Mouse (Mus musculus): ENCODE data around the gene Sgk1. TPM values are rescaled to one million over a fixed set of nuclear protein-coding genes. Genes with fewer than 3 reads are reported as not detected.

The Sgk1 gene
- polyA plus RNA-seq, 1 experiment from 2014 or later: 22.2 TPM

DNA sequence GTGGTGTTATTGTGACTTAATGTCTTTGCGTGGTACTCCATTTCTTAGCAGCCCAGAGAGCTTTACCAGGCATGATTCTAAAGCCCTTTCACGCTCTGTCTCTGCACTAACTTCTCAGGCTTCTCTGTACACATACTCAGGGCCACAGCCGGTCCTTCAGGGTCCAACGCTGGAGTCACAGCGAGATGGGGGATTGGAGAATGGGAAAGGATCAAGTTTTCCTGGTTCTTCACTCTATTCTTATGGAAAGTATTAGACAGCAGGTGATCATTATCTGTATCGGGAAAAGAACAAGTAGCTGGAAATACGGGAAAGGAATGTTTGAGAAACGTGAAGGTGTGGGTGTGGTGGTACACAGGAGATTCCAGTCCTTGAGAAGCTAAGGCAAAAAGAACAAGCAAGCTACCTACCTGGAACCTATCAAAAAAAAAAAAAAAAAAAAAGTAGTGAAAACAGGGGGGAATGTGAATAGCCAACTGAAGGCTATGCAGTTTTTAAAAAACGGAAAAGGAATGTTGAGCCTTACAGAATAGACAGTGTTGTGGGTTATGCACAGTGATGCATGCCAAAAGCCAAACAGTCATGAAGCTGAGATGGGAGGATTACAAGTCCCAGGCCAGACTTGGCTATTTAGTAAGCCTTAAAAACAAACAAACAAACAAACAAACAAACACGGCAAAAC lies 36.2 kb upstream of the Sgk1 start:
- Histone ChIP-seq H3K9me3 (ENCODE audit: control insufficient read depth, low read depth, low read length) (no peaks in the 10 kb centered on the region), H3K4me2 (replicated peaks; ENCODE audit: low read depth, low read length) (no peak overlapping the region), H3K9ac (replicated peaks; ENCODE audit: low read depth, low read length) (no peak overlapping the region), H3K36me3 (ENCODE audit: control insufficient read depth, insufficient read depth, low read length) (no peaks in the 10 kb centered on the region), H3K27ac (ENCODE audit: low read length) (no peak overlapping the region), H3K4me3 (ENCODE audit: low read depth, low read length) (no peak overlapping the region), H3K27me3 (ENCODE audit: control insufficient read depth, insufficient read depth, low read length) (no peaks in the 10 kb centered on the region), H3K4me1 (ENCODE audit: control insufficient read depth, insufficient read depth, low read length) (no peaks in the 10 kb centered on the region)
- no peak for ATAC-seq (ENCODE audit: insufficient number of reproducible peaks, insufficient read depth, low FRiP score, low read depth)
- WGBS: 84% methylated on average over 10 of the region's 10 CpGs

DNA sequence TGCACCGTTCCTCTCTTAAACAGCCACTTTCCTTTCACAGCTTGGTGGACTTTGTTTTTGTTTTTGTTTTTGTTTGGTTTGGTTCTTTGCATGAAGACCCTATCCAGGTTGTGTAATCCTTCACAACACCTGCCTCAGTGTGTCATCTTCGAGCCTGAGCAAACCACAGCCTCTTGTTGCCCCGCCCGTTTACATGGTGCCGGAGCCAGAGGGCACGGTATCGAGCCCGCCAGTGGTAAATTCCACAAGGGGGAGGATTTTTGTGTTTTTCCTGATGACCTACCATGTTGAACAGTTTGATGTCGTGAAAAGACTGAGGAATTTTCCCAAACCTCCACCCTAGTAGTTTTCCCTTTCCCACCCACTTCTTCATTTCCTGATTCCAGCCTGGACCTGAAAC lies 35.6 kb upstream of the Sgk1 start:
- ATAC-seq (ENCODE audit: insufficient number of reproducible peaks, insufficient read depth, low FRiP score, low read depth): no peak
- 88% methylated on average over 9 of the region's 9 CpGs for WGBS
- no peak overlapping the region for H3K9ac ChIP-seq (replicated peaks; ENCODE audit: low read depth, low read length)
- H3K27ac ChIP-seq (ENCODE audit: low read length): no peak overlapping the region
- no peaks in the 10 kb centered on the region for H3K36me3 ChIP-seq (ENCODE audit: control insufficient read depth, insufficient read depth, low read length)
- no peaks in the 10 kb centered on the region for H3K27me3 ChIP-seq (ENCODE audit: control insufficient read depth, insufficient read depth, low read length)
- H3K4me3 ChIP-seq (ENCODE audit: low read depth, low read length): no peak overlapping the region
- H3K4me2 ChIP-seq (replicated peaks; ENCODE audit: low read depth, low read length): no peak overlapping the region
- H3K4me1 ChIP-seq (ENCODE audit: control insufficient read depth, insufficient read depth, low read length): no peaks in the 10 kb centered on the region
- no peaks in the 10 kb centered on the region for H3K9me3 ChIP-seq (ENCODE audit: control insufficient read depth, low read depth, low read length)

DNA sequence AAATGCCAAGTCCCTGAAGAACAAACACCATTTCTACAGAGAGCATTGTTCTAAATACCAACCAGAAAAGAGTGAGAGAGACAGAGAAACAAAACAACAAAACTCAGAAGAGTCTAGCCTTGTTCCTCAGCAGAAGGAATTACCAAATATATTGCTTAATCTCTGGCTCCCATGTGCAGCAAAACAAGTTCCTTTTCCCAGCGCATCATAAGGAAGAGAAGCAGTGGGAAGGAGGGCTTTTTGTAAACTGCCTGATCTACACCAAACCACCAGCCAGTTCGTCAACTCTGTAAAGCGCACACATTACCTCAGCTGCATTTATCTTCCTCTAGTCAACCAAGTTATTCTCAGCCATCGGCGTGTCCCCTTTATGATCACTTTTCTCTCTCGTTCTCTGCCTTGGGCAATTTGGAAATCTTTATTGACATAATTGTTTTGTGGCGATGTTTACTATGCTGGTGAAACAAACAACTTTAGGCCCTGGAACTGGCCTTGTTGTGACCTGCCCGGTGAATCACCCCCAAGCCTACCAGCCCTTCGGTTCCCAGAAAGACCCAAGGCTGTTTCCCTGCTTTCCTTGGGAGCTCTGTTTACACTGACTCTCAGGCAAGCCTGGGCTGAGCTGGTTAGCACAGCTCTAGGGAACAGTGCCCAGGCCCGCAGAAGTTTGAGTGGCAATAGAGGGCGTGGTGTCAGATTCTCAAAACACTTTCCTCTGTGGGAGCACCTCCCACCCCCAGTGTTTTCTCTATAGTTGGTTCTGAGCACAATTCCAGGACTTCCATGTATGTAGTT lies 34.8 kb upstream of the Sgk1 start:
- no peaks in the 10 kb centered on the region for H3K36me3 ChIP-seq (ENCODE audit: control insufficient read depth, insufficient read depth, low read length)
- no peaks in the 10 kb centered on the region for H3K4me1 ChIP-seq (ENCODE audit: control insufficient read depth, insufficient read depth, low read length)
- H3K4me3 ChIP-seq (ENCODE audit: low read depth, low read length): no peak overlapping the region
- H3K27ac ChIP-seq (ENCODE audit: low read length): 0 out of 2 replicates have a peak overlapping the region, but pooled peaks have one; percentile 12
- no peaks in the 10 kb centered on the region for H3K27me3 ChIP-seq (ENCODE audit: control insufficient read depth, insufficient read depth, low read length)
- no peak overlapping the region for H3K4me2 ChIP-seq (replicated peaks; ENCODE audit: low read depth, low read length)
- no peak overlapping the region for H3K9ac ChIP-seq (replicated peaks; ENCODE audit: low read depth, low read length)
- 61% methylated on average over 11 of the region's 11 CpGs for WGBS
- ATAC-seq (ENCODE audit: insufficient number of reproducible peaks, insufficient read depth, low FRiP score, low read depth): peak; percentile 43; the same call in 1 of the 2 replicates
- H3K9me3 ChIP-seq (ENCODE audit: control insufficient read depth, low read depth, low read length): no peaks in the 10 kb centered on the region

DNA sequence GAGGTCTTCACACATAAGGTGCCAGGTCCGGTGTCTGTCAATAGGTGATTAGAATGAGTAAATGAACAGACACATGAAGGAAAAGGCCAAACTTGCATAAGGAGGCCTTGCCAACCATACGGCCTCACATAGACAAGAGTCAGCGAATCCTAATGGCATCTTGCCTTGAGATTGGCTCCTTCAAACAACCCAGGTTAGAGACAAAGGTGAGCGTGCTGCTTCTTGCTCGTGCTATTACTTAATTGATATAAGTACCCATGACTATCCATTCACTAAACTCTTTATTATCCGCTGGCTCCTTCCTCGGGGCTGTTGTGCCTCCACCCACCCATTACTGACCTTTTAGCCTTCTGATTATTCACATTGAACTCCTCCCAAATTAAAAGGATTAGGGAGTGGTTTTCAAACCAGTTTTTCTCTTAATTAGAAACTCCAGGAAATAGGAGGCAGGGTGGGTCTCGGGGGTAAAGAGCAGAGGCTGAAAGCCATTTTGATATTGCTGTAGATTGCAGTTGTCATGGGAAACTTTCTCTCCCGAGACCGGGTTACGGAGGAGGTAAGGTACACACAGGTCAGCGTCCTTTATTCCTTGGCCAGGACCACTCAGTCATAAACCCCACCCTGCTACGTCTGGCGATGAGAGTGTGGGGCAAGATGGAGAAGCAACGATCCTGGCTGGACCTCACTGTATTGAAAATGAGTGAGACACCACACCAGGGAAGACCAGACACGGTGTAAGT lies 33.9 kb upstream of the Sgk1 start:
- Histone ChIP-seq H3K4me3 (ENCODE audit: low read depth, low read length) (no peak overlapping the region), H3K27me3 (ENCODE audit: control insufficient read depth, insufficient read depth, low read length) (no peaks in the 10 kb centered on the region), H3K9me3 (ENCODE audit: control insufficient read depth, low read depth, low read length) (no peaks in the 10 kb centered on the region), H3K9ac (replicated peaks; ENCODE audit: low read depth, low read length) (no peak overlapping the region), H3K36me3 (ENCODE audit: control insufficient read depth, insufficient read depth, low read length) (no peaks in the 10 kb centered on the region), H3K27ac (ENCODE audit: low read length) (0 out of 2 replicates have a peak overlapping the region, but pooled peaks have one; percentile 12), H3K4me1 (ENCODE audit: control insufficient read depth, insufficient read depth, low read length) (no peaks in the 10 kb centered on the region), H3K4me2 (replicated peaks; ENCODE audit: low read depth, low read length) (no peak overlapping the region)
- ATAC-seq (ENCODE audit: insufficient number of reproducible peaks, insufficient read depth, low FRiP score, low read depth): no peak
- WGBS: 82% methylated on average over 16 of the region's 16 CpGs

DNA sequence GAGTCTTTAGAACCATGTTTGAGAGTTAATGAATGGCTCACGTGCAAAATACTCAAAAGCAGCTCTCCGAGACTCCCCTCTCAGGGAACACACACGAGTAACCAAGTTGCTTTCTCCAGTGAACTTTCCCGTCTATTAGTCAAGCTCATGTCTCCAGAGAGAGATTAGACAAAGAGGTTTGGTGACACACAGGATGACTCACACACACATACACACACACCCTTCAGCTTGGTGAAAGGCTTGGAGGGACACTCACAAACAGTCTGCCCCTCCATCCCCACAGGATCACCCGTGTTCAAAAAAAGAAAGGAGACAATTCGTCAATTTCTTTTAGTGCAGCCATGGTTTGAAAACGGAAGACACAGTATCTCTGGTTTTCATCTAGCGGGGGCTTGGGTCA lies 32.7 kb upstream of the Sgk1 start:
- 57% methylated on average over 8 of the region's 8 CpGs for WGBS
- no peak overlapping the region for H3K27ac ChIP-seq (ENCODE audit: low read length)
- ATAC-seq (ENCODE audit: insufficient number of reproducible peaks, insufficient read depth, low FRiP score, low read depth): no peak

DNA sequence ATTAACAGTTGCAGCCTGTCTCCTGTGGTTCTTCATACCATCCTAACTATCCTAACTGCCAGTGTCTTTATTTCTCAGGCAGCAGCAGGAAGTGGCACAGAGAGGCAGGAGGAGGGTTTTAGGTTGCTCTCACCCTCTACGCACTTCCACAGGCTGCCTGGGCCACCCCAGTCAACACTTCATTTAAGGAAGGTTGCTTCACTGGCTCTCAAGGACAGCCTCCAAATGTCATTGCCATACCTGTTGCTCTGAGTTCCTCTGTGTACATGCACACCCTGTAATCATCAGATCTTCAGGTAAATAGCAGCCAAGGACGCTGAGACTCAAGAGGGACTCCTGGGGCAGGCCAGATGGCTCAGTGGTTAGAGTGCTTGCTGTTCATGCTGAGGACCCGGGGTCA lies 31.7 kb upstream of the Sgk1 start:
- H3K9ac ChIP-seq (replicated peaks; ENCODE audit: low read depth, low read length): no peak overlapping the region
- no peak for ATAC-seq (ENCODE audit: insufficient number of reproducible peaks, insufficient read depth, low FRiP score, low read depth)
- H3K9me3 ChIP-seq (ENCODE audit: control insufficient read depth, low read depth, low read length): no peaks in the 10 kb centered on the region
- H3K36me3 ChIP-seq (ENCODE audit: control insufficient read depth, insufficient read depth, low read length): no peaks in the 10 kb centered on the region
- WGBS: 89% methylated on average over 3 of the region's 3 CpGs
- H3K27me3 ChIP-seq (ENCODE audit: control insufficient read depth, insufficient read depth, low read length): no peaks in the 10 kb centered on the region
- no peak overlapping the region for H3K27ac ChIP-seq (ENCODE audit: low read length)
- H3K4me3 ChIP-seq (ENCODE audit: low read depth, low read length): no peak overlapping the region
- H3K4me1 ChIP-seq (ENCODE audit: control insufficient read depth, insufficient read depth, low read length): no peaks in the 10 kb centered on the region
- H3K4me2 ChIP-seq (replicated peaks; ENCODE audit: low read depth, low read length): no peak overlapping the region

More for the DNA sequence above, 32.7 kb upstream of the Sgk1 start:
- Histone ChIP-seq H3K4me3 (ENCODE audit: low read depth, low read length) (no peak overlapping the region), H3K36me3 (ENCODE audit: control insufficient read depth, insufficient read depth, low read length) (no peaks in the 10 kb centered on the region), H3K4me1 (ENCODE audit: control insufficient read depth, insufficient read depth, low read length) (no peaks in the 10 kb centered on the region), H3K9ac (replicated peaks; ENCODE audit: low read depth, low read length) (no peak overlapping the region), H3K9me3 (ENCODE audit: control insufficient read depth, low read depth, low read length) (no peaks in the 10 kb centered on the region), H3K4me2 (replicated peaks; ENCODE audit: low read depth, low read length) (no peak overlapping the region), H3K27me3 (ENCODE audit: control insufficient read depth, insufficient read depth, low read length) (no peaks in the 10 kb centered on the region)

DNA sequence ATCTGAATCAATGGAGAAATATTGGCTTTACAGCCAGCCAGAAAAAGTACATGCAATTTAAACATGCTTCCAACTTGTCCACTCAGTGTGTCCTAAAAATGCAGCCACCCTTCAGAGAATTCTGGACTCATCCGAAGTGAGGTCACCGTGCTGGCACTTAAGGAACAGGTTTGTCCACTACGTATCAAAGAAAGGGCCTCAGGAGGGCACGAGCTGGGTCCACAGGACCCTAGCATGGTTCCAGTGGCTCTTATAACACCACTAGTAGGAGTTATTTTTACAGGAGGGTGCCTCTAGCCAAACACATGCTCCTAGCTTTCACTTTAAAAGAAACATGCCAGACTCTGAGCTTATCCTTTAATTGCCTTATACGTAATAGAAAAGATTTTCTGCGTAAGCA lies 28.9 kb upstream of the Sgk1 start:
- ATAC-seq (ENCODE audit: insufficient number of reproducible peaks, insufficient read depth, low FRiP score, low read depth): no peak
- no peak overlapping the region for H3K9ac ChIP-seq (replicated peaks; ENCODE audit: low read depth, low read length)
- no peaks in the 10 kb centered on the region for H3K4me1 ChIP-seq (ENCODE audit: control insufficient read depth, insufficient read depth, low read length)
- H3K36me3 ChIP-seq (ENCODE audit: control insufficient read depth, insufficient read depth, low read length): no peaks in the 10 kb centered on the region
- 72% methylated on average over 6 of the region's 6 CpGs for WGBS
- H3K4me3 ChIP-seq (ENCODE audit: low read depth, low read length): no peak overlapping the region
- H3K4me2 ChIP-seq (replicated peaks; ENCODE audit: low read depth, low read length): no peak overlapping the region
- H3K9me3 ChIP-seq (ENCODE audit: control insufficient read depth, low read depth, low read length): no peaks in the 10 kb centered on the region
- H3K27me3 ChIP-seq (ENCODE audit: control insufficient read depth, insufficient read depth, low read length): no peaks in the 10 kb centered on the region
- no peak overlapping the region for H3K27ac ChIP-seq (ENCODE audit: low read length)

DNA sequence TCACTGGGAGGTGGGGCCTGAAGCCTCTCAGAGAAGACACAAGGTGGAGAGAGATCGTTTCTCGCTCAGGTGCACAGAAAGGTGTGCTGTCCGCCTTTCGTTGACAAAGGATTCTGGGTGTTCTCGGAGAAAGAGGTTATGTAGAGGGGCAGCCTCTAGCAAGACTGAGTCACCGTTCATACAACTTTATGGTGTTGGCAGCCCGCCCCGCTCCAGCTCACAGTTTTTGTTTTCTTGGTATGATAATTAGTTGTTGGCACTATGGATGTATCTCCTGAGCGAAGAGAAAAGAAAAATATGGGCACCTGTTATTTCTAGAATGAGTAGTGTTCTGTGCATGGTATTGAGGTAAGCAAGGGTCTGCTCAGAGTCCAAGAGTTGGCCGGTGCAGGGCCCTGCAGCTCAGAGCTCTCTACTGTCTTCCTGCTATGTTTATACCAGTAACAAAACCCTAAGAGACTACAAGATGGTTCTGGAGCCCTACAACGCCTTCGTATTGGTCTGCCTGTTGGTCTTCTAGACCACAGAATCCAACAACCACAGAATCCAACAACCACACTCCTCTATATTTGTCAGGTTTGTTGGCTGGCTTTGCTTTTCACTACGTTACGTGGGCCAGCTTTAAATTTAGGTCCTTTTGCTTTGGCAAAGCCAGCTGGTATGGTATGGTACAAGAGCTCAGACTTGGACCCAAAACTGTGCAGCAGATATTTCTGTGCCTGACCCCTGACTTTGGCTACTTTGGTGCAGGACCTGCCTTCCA lies 28.2 kb upstream of the Sgk1 start:
- Histone ChIP-seq H3K4me1 (ENCODE audit: control insufficient read depth, insufficient read depth, low read length) (no peaks in the 10 kb centered on the region), H3K27me3 (ENCODE audit: control insufficient read depth, insufficient read depth, low read length) (no peaks in the 10 kb centered on the region), H3K9ac (replicated peaks; ENCODE audit: low read depth, low read length) (no peak overlapping the region), H3K9me3 (ENCODE audit: control insufficient read depth, low read depth, low read length) (no peaks in the 10 kb centered on the region), H3K4me2 (replicated peaks; ENCODE audit: low read depth, low read length) (no peak overlapping the region), H3K4me3 (ENCODE audit: low read depth, low read length) (no peak overlapping the region), H3K27ac (ENCODE audit: low read length) (no peak overlapping the region), H3K36me3 (ENCODE audit: control insufficient read depth, insufficient read depth, low read length) (no peaks in the 10 kb centered on the region)
- WGBS: 88% methylated on average over 14 of the region's 14 CpGs
- ATAC-seq (ENCODE audit: insufficient number of reproducible peaks, insufficient read depth, low FRiP score, low read depth): no peak
